Mouse (Mus musculus) neutrophil, adult 59 days (primary cell): ENCODE data around the gene Ubc. TPM values are rescaled to one million over a fixed set of nuclear protein-coding genes. Genes with fewer than 3 reads are reported as not detected.

Source experiments
- total RNA-seq, 2 experiments: library from RNA; stranded (reverse); gene quantifications; 1 replicate in 1 of 2; 2 replicates in 1 of 2; pipeline ENCODE4 v1.2.4; 2023

Gene Ubc
- total RNA-seq = 1,000 to 10,000 TPM; 1,951 to 2,090 TPM

GRCm38 (mm10) chr5:125389579-125390441 is at the start of gene Ubc:
Gene Ubc (minus strand): TSS chr5:125390202.

GRCm38 (mm10) chr5:125433793-125434337 is 43.9 kb upstream of the Ubc start, which contains the start of gene Dhx37:
Gene Dhx37 (minus strand): TSS chr5:125434121.

GRCm38 (mm10) chr5:125389131-125389578 is 847 bp downstream of the Ubc start, which contains the start of gene Gm10382:
Gene Gm10382 (plus strand): TSS chr5:125389322.

GRCm38 (mm10) chr5:125340547-125341262 is 49.3 kb downstream of the Ubc start, which contains the start of gene Scarb1:
Gene Scarb1 (minus strand): TSS chr5:125341094.

Other genes with a start within 250 kb of the Ubc start
- gene Ncor2, start 211.0 kb downstream of the Ubc start, total RNA-seq = 100 to 1,000 TPM in 1 of 2 experiments, 10 to 100 TPM in 1; 78.6 to 116 TPM
- 10 to 100 TPM; 55.4 to 67.3 TPM for gene Scarb1, start 49.1 kb downstream of the Ubc start, total RNA-seq
- gene Gm10382, start 880 bp downstream of the Ubc start, total RNA-seq = 1 to 10 TPM in 1 of 2 experiments, under 1 TPM in 1; 0.67 to 1.0 TPM
- 10 to 100 TPM in 1 of 2 experiments, 1 to 10 TPM in 1; 7.6 to 12.1 TPM for gene Dhx37, start 43.9 kb upstream of the Ubc start, total RNA-seq
- gene Bri3bp, start 51.4 kb upstream of the Ubc start, total RNA-seq = 10 to 100 TPM; 22.1 to 25.1 TPM
- 10 to 100 TPM; 44.5 to 47.1 TPM for gene Aacs, start 85.6 kb upstream of the Ubc start, total RNA-seq
- gene Tmem132b, start 141.6 kb upstream of the Ubc start, total RNA-seq = 1 to 10 TPM in 1 of 2 experiments, under 1 TPM in 1; 0.60 to 1.0 TPM